Mouse (Mus musculus) C2C12 (cell line): ENCODE measurements around the gene Ier5l.
A peak's percentile ranks its signal among the peaks of the same experiment; 100 is the strongest.

ENCODE experiments used
- CTCF ChIP-seq: IDR thresholded peaks from one replicate; pipeline ENCODE4 v1.5.1; 2011; ENCODE audit not compliant: control insufficient read depth, insufficient read depth, insufficient read length
- MAX ChIP-seq: IDR thresholded peaks from one replicate; pipeline ENCODE4 v1.6.1; 2011; ENCODE audit warnings: mild to moderate bottlenecking, control low read depth
- MYOD1 ChIP-seq: IDR thresholded peaks from one replicate; pipeline ENCODE4 v1.6.1; 2011; ENCODE audit warnings: low read depth; ENCODE audit not compliant: control insufficient read depth, insufficient read length
- USF1 ChIP-seq: IDR thresholded peaks from one replicate; pipeline ENCODE4 v1.6.1; 2011; ENCODE audit warnings: low read depth, mild to moderate bottlenecking, control low read depth, moderate library complexity

- TF ChIP-seq CTCF (peak; percentile 35), USF1 (no peak), MYOD1 (no peak), MAX (peak; percentile 10)
These were observed 37.9 kb downstream of the Ier5l start for GRCm38 (mm10) chr2:30436156-30436545.
